Mouse (Mus musculus) liver, embryonic 14.5 days (tissue): ENCODE data around the gene Abca7. TPM values are rescaled to one million over a fixed set of nuclear protein-coding genes. Genes with fewer than 3 reads are reported as not detected.

ENCODE experiments used
- ATAC-seq: fragments of 200-750 bp; cut with Nextera tagmentation; 2 replicates; pipeline ENCODE4 v1.8.0; 2017; ENCODE audit warnings: moderate number of reproducible peaks, mild to moderate bottlenecking, moderate library complexity; ENCODE audit not compliant: insufficient read depth
- DNase-seq, 3 experiments: peaks; one replicate each; pipeline ENCODE4 v3.0.0-alpha.2; 2012 to 2013; ENCODE audit warnings: low read depth in 3 of 3, low spot score in 3 of 3
- H3K27ac ChIP-seq: fragments of 300-500 bp; sonication (generic); 2 replicates; pipeline ENCODE4 v1.5.1; 2014; ENCODE audit warnings: moderate library complexity, mild to moderate bottlenecking, control low read depth, inconsistent platforms
- H3K27me3 ChIP-seq: fragments of 300-500 bp; sonication (generic); 2 replicates; pipeline ENCODE4 v1.6.1; 2014; ENCODE audit warnings: mild to moderate bottlenecking, low read length, moderate library complexity; ENCODE audit not compliant: control insufficient read depth, insufficient read depth
- H3K36me3 ChIP-seq: fragments of 300-500 bp; sonication (generic); replicated peaks from 2 replicates; pipeline ENCODE4 v1.6.1; 2014; ENCODE audit warnings: low read depth; ENCODE audit not compliant: control insufficient read depth, insufficient read depth
- H3K4me1 ChIP-seq, 2 experiments: fragments of 200-500 bp in 1 of 2; fragments of 300-500 bp in 1 of 2; sonication (generic) in 1 of 2; replicated peaks; 2 replicates each; pipeline ENCODE4 v1.6.1; 2012 to 2014; ENCODE audit warnings: antibody characterized with exemption in 1 of 2, inconsistent platforms in 1 of 2, low read length in 1 of 2; ENCODE audit not compliant: control insufficient read depth in 2 of 2, insufficient read depth in 2 of 2
- H3K4me2 ChIP-seq: fragments of 300-500 bp; sonication (generic); 2 replicates; pipeline ENCODE4 v1.6.1; 2014; ENCODE audit warnings: low read depth, mild to moderate bottlenecking, control low read depth, moderate library complexity
- H3K4me3 ChIP-seq, 2 experiments: fragments of 200-500 bp in 1 of 2; fragments of 300-500 bp in 1 of 2; sonication (generic) in 1 of 2; 2 replicates each; pipeline ENCODE4 v1.5.1; 2012 to 2014; ENCODE audit warnings: low read depth in 2 of 2, low read length in 2 of 2, mild to moderate bottlenecking in 2 of 2, control low read depth in 1 of 2, inconsistent platforms in 1 of 2, moderate library complexity in 1 of 2; ENCODE audit not compliant: insufficient read depth in 1 of 2
- H3K9ac ChIP-seq: fragments of 300-500 bp; sonication (generic); replicated peaks from 2 replicates; pipeline ENCODE4 v1.6.1; 2014; ENCODE audit warnings: mild to moderate bottlenecking, control low read depth, moderate library complexity
- H3K9me3 ChIP-seq: fragments of 300-500 bp; sonication (generic); 2 replicates; pipeline ENCODE4 v1.6.1; 2016; ENCODE audit warnings: low read length, mixed read lengths; ENCODE audit not compliant: control insufficient read depth
- CTCF ChIP-seq: IDR thresholded peaks from 2 replicates; pipeline ENCODE4 v1.5.1; 2016; ENCODE audit warnings: antibody characterized with exemption, low read depth, control low read depth
- EP300 ChIP-seq: IDR thresholded peaks from 2 replicates; pipeline ENCODE4 v1.6.1; 2016; ENCODE audit warnings: antibody characterized with exemption, low read depth
- WGBS: fragments of 180-500 bp; shearing (Covaris S2); extraction: QIAGEN DNeasy Blood & Tissue Kit; methylation state at CpG from one replicate; pipeline ENCODE4 v1.1.7; 2014; ENCODE audit not compliant: insufficient replicate concordance; 5-methylcytosine and 5-hydroxymethylcytosine counted together
- polyA plus RNA-seq, 2 experiments: library from polyadenylated mRNA; depleted of rRNA in 1 of 2; stranded (reverse) in 1 of 2; unstranded in 1 of 2; fragments of >200 nt; fragmentation: Nextera tagmentation in 1 of 2; extraction: Ambion mirVana in 1 of 2; gene quantifications; 2 replicates each; pipeline versions ENCODE4 v1.2.1 to v1.2.3; 2012 to 2014

The Abca7 gene
- polyA plus RNA-seq, 2 experiments: 4.9 to 11.2 TPM

- Histone ChIP-seq H3K27me3 (peaks cover 23% of the 10 kb centered on the region), H3K4me3 (no peak overlapping the region), H3K9ac (no peak overlapping the region), H3K36me3 (no peaks in the 10 kb centered on the region), H3K4me2 (no peak overlapping the region; the same call in 1 of the 2 replicates), H3K4me1 (peaks cover 26 to 31% of the 10 kb centered on the region in 2 experiments), H3K27ac (no peak overlapping the region), H3K9me3 (no peaks in the 10 kb centered on the region; the same call in 1 of the 2 replicates)
- TF ChIP-seq EP300 (no peak), CTCF (no peak)
- WGBS: 60% methylated on average over 12 of the region's 12 CpGs
- ATAC-seq (no peak), DNase-seq (no peak)
Measured at GRCm38 (mm10) chr10:79991099-79991498, 5.2 kb upstream of the Abca7 start.

DNA sequence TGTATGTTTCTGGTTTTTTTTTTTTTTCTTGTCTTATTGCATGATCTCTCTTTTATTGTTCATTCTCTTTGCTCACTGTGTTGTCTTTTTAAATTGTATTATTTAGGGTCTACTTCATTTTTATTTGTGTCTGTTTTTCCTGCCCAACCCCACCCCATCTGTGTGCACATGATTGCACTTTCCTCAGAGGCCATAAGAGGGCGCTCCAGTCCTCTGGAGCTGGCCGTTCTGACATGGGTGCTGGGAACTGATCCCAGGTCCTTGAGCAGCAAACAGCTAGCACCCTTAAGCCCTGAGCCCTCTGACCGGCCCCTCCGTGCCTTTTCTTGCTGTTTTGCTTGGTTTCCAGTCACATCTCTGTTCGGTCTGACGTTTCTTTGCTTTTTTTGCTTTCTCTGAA, 4.7 kb upstream of the Abca7 start:
- H3K9ac ChIP-seq: no peak overlapping the region
- DNase-seq: no peak
- no peaks in the 10 kb centered on the region for H3K36me3 ChIP-seq
- no peak for TF ChIP-seq EP300
- peak; percentile 56 for TF ChIP-seq CTCF
- H3K9me3 ChIP-seq: no peaks in the 10 kb centered on the region; the same call in 1 of the 2 replicates
- H3K27me3 ChIP-seq: peaks cover 23% of the 10 kb centered on the region
- no peak overlapping the region for H3K27ac ChIP-seq
- no peak overlapping the region for H3K4me3 ChIP-seq
- ATAC-seq: no peak
- H3K4me2 ChIP-seq: no peak overlapping the region
- 86% methylated on average over 6 of the region's 6 CpGs for WGBS
- peaks cover 22 to 26% of the 10 kb centered on the region in 2 experiments for H3K4me1 ChIP-seq

DNA sequence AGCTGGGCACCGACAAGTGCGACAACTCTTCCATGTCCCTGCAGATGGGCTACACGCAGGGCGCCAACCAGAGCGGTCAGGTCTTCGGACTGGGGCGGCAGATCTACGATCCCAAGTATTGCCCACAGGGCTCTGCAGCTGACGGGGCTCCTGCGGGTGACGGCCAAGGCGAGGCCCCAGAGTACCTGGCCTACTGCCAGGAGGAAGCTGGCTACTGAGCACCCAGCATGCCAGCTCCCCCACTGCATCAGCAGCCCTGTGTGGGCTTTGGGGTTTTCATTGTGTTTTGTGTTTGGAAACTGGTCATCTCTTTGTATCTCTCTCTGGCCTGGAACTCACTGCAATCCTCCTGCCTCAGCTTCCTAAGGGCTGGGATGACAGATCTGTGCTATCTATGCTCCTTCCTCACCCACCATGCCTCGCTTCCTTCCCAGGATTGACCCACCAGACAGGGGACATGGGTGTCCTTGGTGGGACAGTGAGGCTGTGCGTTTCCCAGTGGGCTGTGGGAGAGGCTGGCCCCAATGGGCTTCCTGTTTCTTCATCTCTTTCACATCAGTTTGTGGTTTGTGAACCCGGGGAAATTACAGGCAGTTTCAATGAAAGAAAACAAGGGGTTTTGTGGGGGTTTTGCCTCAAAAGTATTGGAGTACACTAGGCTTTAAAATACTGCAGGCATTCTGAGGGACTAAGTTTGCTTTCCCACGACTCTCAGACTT, 1.7 kb upstream of the Abca7 start:
- no peak for ATAC-seq
- TF ChIP-seq CTCF: no peak
- no peak for TF ChIP-seq EP300
- DNase-seq: no peak
- peaks cover 6% of the 10 kb centered on the region for H3K27me3 ChIP-seq
- 57% methylated on average over 16 of the region's 16 CpGs for WGBS
- H3K27ac ChIP-seq: no peak overlapping the region; the same call in 1 of the 2 replicates
- H3K4me2 ChIP-seq: no peak overlapping the region
- peaks cover 8% of the 10 kb centered on the region for H3K36me3 ChIP-seq
- no peak overlapping the region for H3K4me3 ChIP-seq
- H3K9ac ChIP-seq: no peak overlapping the region
- peaks cover 9% of the 10 kb centered on the region in 2 experiments for H3K4me1 ChIP-seq
- H3K9me3 ChIP-seq: no peaks in the 10 kb centered on the region; the same call in 1 of the 2 replicates

GRCm38 (mm10) chr10:79995636-79996035, 658 bp upstream of the Abca7 start:
- Histone ChIP-seq H3K9me3 (no peaks in the 10 kb centered on the region; the same call in 1 of the 2 replicates), H3K4me1 (peaks cover 9% of the 10 kb centered on the region in 2 experiments), H3K4me2 (peak overlapping the region; percentile 26), H3K36me3 (peaks cover 10% of the 10 kb centered on the region), H3K27ac (no peak overlapping the region), H3K27me3 (no peaks in the 10 kb centered on the region), H3K4me3 (no peak overlapping the region), H3K9ac (no peak overlapping the region)
- WGBS: 44% methylated on average over 1 of the region's 1 CpGs
- TF ChIP-seq EP300 (no peak), CTCF (no peak)
- ATAC-seq (no peak), DNase-seq (no peak)

DNA sequence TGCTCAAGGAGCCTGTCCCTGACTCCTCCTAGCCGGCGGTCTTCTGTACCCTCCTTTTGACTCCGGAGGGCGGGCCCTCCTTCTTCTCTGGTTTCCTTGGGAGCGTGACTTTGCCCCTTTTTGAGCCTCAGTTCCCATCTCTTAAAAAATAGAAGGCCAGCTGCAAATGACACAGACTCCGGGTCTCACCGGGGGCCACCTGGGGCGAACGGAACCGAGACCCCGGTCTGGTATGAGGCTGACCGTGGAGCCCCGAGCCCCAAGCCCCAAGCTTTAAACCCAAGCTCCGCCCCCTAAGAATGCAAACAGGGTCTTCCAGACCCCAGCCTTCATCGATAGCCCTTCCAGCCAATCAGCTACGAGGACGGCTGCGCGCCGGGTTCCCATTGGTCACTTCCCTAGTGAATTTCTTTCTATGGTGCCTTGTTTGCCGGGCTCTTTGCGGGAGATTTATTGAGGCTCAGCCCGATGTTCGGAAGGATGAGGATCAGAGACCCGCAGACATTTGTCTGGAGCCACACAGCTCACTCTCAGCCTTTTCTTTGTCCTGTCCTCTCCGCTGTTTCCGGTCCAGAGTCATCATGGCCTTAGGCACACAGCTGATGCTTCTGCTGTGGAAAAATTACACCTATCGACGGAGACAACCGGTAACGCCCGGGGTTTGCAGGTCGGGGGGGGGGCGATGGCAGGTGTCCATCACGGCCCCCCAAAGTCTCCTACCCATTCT, 903 bp downstream of the Abca7 start:
- TF ChIP-seq EP300 (0 out of 2 replicates have a peak, but pooled peaks have one; percentile 5), CTCF (no peak)
- H3K27ac ChIP-seq: peak overlapping the region; percentile 95
- DNase-seq (peak; percentile 76 to 86 (median 80)), ATAC-seq (peak; percentile 81)
- H3K27me3 ChIP-seq: no peaks in the 10 kb centered on the region
- 2% methylated on average over 35 of the region's 35 CpGs for WGBS
- peak overlapping the region; percentile 96 for H3K9ac ChIP-seq
- peak overlapping the region; percentile 91 to 98 for H3K4me3 ChIP-seq
- H3K4me2 ChIP-seq: peak overlapping the region; percentile 83
- H3K36me3 ChIP-seq: peaks cover 15% of the 10 kb centered on the region
- H3K4me1 ChIP-seq: peaks cover 17 to 18% of the 10 kb centered on the region in 2 experiments
- no peaks in the 10 kb centered on the region for H3K9me3 ChIP-seq
